Mouse (Mus musculus) adrenal gland, adult 2 months (tissue): ENCODE measurements at regions not wholly inside any gene's neighbourhood (a gene's known extent, or its start where the extent isn't known, plus 50 kb on each side); places are given as distances from the start of the nearest gene placed in this dataset.
A peak's percentile ranks its signal among the peaks of the same experiment; 100 is the strongest.

ENCODE experiments used
- DNase-seq: peaks from one replicate; pipeline ENCODE4 v3.0.0; 2021

DNA sequence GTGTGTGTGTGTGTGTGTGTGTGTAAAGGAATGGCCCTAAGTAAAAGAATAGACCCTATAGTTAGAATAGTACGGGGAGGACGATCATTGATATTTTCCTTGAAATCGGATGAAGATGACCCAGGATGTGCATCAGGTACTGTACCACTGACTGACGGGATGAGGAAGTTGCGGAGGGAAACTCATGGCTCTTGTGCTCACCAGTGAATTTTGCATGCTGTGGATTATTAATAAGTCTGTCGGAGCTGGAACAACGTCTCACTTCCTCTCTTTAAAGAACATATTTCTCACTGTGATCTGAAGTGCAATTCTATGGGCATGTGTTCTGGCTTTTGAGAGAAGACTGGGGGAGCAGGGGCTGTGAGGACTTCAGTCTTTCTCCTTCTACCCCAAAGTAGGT is 218.8 kb upstream of the Tbc1d5 start:
- no peak for DNase-seq

DNA sequence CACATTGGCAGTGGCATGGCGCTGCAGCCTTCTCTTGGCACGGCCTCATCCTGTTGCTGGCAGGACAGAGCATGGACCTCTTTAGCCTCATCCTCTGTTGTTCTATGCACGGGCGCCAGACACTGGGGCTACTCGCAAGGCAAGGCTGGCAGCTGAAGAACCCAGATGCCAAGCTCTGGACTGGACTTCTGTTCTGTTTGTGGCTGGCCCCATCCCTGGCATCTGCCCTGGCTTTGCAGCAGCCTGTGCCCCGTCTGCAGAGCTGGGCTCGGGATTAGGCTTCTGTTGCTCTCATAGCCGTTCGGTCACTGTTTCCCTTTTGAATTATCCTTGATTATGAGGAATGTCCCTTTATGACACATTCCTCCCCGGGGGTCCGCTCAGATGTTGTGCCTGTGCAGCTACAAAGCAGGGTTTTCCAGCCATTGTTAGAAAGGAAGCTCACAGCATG is 214.6 kb upstream of the Tbc1d5 start:
- no peak for DNase-seq

DNA sequence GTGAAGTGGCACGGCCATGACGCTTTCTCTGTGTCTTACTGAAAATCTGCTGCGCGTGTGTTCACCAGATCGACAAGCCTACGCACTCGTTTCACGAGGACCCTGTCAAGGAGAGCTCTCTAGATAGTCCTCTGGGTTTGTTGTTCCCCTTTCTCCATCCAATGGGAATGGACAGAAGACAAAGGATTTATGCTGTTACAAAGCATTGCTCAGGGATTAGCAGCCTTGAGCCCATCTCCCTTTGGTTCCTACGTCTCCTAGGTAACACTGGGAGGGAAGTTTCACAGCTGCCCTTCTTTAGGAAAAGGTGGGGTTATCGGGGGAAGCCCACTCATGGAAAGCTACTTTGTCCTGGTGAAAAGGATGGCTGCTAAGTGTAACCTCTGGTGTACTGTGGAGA is 212.7 kb upstream of the Tbc1d5 start:
- no peak for DNase-seq

DNA sequence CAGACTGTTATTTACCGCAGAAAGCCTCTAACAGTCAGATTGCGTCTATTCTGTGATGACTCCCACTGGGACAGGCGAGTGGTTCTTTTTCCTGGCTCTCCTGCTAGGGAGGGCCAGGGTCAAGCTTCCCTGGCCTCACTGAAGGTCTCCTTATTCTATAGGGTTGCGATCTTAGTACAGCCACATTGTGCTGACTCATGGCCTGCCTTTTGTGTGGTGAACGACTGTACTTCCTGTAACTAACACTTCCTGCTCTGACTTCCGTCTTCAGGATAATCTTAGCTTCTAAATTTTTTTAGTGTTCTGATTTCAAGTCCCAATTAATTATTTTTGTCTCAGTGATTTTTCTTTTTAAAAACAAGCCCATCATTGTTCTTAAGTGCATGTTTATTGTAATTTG is 203.4 kb upstream of the Tbc1d5 start:
- no peak for DNase-seq

DNA sequence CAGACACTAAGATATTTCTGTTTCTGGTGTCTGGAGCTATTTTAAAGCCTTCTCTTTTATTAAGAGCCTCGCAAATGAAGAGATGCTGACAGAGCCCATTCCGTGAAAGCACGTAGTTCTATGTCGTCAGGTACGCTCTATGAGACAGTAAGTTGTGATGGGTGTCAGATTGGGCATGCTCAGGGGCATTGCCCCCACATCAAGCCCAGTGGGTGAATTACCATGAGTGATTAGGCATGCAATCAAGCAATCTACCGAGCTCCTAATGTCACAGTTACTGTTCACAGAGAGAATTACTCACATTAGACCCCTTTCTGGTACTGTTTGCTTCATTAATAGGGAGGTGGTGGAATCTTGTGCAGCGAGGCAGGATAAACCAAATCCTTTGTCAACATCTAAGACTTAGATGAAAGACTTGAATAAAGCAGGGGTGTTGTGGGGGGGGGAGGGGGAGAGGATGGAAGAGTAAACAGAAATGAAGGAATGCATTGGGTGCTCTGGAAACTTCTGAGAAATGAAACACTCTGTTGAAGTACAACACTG is 192.9 kb upstream of the Tbc1d5 start:
- no peak for DNase-seq

DNA sequence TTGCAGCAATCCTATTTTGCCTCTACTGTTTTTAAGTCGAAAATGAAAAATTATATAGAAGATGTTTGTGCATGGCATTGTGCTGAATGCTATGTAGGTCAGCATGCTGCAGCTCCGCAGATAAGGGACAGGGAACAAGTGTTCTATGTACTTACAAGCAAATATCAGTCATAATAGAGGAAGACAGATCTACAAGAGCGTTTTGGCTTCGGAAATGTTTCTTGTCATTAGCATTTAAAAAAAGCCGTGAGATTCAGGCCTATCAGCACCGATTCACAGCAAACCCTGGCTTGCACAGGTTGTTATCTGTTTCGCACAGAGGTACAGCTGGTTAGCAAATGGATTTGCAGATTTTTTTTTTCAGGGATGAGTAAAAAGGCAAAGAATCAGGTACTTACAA is 191.8 kb upstream of the Tbc1d5 start:
- DNase-seq: no peak

DNA sequence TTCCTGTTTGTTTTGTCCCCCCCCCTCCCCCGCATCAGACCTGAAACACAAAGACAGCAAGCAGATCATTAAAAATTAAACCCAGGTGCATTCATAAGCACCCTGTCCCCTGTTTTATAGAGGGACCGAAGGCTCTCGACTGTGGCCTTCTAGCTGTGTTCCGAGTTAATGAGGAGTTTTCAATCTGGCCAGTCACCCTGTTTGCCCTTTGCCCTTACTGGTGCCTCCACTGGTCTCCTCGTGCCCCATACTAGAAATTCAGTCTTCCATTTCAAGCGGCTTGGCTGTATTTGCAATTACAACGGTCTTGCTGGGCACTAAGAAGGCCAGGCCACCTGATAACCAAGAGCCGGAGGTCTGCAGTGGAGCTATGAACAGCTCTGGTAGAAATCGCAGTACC is 190.9 kb upstream of the Tbc1d5 start:
- DNase-seq: no peak

DNA sequence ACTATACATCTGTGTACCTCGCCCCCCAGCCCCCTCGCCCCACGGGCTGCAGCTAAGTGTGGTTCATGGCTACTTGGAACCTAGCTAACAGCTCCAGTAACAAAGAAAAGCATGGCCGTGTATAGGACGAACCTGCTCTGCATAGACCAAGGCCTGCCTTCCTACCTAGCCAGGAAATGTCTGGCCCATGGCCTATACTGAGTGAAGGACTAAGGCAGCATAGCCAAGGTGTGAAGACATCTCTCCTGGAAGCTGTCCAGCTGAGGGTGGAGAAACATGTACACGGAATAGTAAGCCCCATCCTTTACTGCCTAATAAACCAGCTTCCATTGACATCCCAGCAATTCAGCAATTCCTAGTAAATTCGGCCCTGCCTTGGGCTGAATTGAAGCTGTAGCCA is 183.6 kb upstream of the Tbc1d5 start:
- no peak for DNase-seq

DNA sequence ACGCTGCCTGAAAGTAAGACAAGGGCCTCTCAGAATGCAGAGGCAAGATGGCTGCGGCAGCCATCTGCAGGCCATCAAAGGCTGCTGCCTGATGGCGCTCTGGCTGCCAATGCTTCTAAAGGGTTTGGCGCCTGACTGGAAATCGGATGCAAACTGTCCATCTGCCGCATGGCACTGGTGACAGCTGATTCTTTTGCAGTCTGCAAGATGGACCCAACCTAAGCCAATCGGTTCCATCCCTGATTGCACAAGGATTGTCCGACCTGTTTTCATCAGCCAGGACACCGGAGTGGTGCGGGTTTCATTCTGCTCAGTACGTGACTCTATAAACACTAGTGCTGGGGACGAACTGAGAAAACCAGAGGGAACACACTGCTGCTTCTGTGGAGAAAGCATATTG is 183.1 kb upstream of the Tbc1d5 start:
- no peak for DNase-seq

DNA sequence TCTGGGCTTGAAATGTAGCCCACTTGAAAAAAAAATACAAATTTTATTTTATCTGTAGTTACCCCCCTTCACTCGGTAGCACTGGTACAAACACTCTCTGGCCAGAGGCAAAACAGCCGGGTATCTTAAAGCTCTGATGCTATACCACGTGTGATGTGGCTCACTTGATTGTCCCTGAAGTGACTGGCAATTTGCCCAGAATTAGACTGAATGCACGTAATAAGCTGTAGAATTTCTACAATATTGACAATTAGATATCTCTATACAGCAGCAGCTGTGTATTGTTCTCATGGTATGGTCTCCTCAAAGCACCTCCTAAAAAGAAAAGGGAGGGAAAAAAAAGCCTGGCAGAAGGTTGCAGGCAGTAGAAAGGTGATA is 179.2 kb upstream of the Tbc1d5 start:
- no peak for DNase-seq

DNA sequence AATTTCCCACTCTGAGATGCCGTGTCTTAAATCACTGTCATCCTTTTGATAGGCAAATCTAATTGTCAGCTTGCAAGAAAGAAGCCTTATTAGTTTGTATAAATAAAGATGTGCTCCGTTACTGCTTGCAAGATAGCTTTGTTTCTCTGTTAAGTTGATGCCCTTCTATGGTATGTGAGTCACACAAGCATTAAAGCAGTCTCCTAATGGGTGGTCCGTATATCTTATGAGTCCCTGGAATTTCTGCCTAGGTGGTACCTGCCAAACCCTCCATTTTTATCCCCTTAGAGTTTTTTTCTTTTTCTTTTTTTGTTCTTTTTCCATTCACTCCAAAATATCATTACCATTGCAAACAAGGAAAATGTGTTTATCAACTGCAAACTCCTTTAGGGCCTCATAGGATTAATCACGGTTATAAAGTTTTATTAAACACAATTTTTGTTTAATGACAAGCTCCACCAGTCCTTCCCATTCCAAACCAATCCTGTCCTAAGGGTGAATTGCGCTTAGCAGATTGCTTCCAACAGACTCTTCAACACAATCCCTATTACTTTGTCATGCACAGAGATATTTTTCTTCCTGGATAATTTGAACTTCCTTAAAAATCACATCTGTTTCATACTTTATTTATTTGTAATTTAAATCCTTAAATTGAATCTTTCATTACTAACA is 178.7 kb upstream of the Tbc1d5 start:
- no peak for DNase-seq

DNA sequence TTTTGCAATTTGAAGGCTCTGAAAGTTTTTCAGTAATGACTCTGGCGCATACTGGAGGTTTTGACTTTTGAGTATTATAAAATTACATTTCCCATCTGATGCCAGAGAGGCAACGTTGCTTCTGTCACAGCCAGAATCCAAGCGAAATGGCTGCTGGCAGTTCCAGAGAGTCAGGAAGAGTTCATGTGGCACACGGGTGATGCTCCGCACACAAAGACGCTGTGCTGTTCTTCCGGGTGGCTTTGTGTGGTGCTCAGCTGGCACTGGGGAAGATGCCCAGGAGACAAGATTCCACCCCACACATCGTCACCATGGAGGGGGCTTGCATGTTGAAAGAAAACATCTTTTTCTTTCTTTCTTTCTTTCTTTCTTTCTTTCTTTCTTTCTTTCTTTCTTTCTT is 177.3 kb upstream of the Tbc1d5 start:
- DNase-seq: no peak

DNA sequence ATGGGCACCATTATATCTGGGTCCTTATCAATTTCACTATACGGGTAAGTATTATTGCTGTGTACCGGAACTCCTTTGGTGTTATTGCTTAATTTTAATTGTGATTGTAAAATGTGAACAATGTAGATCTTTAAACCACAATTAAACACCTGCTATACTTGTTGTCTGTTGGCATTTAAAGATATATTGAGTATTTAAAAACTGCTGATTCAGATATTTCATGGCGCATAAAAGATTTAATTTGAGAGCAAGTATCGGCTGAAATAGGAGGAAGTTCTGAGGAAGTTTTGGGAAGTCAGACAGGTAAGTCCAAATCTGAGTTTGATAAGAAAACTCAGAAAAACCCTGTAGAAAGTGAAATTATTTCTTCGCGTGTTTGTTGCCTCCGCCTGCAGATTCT is 142.7 kb upstream of the Tbc1d5 start:
- DNase-seq: no peak

DNA sequence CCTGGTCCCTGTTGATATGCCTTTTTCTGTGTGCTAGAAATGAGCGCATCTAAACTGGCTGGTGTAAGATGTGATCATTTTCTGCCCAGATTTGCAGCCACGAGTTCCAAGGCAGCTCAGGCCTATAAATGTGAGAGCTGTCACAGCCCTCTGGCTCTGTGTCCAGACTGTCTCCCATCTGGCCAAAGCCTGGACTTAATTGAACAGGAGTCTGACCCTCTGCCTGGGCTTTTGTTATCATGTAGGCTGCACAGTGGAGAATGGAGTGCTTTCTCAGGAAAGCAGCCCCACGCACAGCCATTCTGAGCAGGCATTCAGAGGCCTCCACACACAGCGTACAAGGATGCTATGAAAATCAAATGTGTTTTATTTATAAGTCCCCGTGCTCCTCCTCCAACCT is 141.9 kb upstream of the Tbc1d5 start:
- DNase-seq: no peak

DNA sequence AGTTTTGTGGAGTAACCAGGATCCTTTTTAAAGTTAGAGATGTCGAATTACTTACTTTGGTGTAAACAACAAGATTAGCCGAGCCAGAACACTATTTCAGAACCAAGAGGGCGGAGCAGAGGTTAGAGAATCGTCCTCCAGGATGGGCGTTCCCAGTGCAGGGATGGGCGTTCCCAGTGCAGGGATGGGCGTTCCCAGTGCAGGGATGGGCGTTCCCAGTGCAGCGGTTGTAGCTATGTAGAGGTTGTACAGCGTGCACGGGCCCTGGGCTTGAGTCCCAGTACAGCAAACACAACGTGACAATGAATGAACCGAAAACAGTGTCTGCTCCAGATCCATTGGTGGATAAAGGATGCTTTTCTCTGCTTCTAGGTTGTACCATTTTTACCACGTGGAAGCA is 125.8 kb upstream of the Tbc1d5 start:
- DNase-seq: no peak

DNA sequence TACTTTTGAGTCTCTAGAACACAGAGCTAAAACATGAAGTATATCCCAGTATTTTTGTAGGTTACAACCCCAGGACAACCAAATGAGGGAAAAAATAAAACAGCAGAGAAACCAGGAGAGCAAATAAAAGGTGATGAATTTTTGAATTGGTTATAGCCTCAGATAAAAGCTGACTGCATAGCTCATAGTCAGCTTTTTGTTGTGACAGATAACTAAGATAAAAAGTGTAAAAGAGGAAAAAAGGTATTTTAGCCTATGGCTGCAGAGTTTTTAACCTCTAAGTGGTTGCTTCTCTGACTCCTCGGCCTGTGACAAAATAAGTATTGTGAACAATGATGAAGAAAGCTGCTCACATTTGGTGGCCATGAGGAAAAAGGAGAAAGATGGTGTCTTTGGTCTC is 111.6 kb upstream of the Tbc1d5 start:
- no peak for DNase-seq

DNA sequence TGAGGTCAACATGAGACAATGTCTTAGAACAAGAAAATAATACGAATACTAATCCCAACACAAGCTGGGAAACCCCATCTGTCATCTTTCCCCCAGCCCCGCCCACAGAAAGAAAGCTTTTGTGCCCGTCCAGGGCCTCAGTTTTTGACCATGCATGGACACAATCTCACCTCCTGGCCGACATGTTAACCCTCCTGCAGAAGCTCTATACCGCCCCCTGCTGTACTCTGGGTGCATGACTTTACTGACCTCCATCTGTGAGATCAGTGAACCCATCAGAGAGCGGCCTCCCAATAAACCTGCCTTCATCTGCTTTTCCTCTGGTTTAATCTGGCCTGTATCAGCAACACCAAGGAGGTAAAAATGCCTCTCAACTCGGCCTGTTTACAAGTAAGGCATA is 109.6 kb upstream of the Tbc1d5 start:
- DNase-seq: peak; percentile 76

DNA sequence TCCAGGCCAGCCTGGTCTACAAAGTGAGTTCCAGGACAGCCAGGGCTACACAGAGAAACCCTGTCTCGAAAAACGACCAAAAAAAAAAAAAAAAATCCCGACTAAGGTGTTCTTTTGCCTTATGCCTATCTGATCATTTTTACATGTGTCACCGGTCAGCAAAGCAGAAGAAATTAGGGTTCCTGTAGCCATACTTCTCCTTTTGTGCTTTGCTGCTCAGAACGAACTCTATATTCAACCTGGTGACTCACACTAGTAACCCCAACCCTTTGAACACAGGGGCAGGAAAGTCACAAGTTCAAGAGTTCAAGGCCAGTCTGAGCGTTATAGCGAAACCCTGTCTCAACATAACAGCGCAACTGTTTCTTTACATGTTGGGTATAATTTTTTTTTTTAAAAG is 108.7 kb upstream of the Tbc1d5 start:
- DNase-seq: no peak

DNA sequence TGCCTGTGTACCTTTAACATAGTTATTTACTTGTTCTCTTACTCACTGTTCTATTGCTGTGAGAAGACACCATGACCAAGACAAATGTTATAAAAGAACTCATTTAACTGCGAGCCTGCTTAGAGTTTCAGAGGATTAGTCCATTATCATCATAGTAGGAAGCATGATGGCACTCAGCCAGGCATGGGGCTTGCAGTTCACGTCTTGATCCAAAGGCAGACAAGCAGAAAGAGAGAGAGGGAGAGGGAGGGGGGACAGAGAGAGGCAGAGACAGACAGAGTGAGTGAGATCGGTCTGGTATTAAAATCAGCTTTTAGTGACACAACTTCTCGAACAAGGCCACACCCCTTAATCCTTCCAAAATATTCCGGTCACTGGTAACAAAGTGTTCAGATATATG is 106.2 kb upstream of the Tbc1d5 start:
- DNase-seq: no peak

DNA sequence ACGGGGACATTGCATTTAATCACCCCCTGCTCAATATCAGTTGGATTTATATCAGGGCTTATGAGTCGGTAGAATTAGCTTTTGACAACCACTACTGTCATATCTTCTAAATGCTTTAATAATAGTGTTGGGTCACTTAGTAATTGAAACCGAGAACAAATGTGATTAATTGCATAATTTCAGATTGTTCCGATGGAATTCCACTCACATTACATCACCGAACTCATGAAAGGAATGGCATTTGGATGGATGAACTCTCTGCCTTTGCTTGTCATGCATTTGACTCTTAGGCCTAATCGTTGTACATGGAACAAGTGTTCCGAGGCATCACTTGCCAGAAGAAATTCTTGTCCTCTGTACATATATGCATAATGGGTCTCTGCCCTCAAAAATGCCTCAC is 99.6 kb upstream of the Tbc1d5 start:
- DNase-seq: no peak

DNA sequence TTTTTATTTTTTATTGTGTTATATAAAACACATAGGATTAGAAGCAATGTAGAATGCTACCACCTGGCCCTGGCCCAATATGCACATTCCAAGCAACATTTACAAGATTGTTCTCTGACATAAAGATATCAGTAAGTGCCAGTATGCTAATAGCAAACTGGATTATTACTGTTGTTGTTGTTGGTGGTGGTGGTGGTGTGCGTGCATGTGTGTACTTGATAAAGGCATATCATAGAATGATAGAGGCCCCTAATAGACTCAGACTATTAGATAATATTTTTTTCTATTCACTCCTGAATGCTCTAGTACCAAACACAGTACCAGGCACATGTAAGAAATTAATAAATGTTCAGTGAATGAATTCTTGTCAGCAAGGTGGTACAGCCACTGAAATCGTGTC is 98.9 kb upstream of the Tbc1d5 start:
- no peak for DNase-seq

DNA sequence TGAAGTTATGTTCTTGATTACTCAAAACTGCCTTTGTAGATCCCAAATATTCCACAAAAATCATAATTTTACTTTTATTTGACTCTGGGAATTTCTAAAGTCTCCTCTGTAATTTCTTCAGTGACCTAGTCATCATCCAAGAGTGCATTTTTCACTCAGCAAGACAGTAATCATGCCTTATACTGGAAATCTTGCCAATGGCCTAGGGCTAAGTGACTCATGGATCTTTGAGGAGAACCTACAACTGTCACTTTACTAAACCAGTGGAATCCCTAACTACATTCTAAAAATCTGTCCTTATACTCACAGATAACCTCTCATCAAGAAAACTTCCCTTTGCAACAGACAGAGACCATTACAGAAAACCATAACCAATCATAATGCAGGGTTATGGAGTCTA is 98.0 kb upstream of the Tbc1d5 start:
- no peak for DNase-seq

DNA sequence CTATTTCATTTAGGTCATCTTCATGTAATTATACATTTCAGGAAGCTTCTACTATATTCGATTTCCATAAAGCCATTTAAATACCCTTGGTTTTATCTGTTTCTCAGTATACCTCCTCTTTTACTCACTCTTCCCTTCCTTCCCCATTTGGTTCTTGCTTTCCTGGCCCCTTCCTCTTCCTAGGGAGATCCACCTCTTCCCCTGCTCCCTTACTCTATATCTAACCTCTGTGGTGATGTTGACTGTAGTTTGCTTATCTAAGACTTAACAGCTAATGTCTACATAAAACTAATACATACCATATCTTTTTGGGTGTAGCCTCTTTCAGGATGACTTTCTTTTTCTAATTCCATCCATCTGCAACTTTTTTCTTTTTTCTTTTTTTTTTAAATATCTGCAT is 92.9 kb upstream of the Tbc1d5 start:
- no peak for DNase-seq

DNA sequence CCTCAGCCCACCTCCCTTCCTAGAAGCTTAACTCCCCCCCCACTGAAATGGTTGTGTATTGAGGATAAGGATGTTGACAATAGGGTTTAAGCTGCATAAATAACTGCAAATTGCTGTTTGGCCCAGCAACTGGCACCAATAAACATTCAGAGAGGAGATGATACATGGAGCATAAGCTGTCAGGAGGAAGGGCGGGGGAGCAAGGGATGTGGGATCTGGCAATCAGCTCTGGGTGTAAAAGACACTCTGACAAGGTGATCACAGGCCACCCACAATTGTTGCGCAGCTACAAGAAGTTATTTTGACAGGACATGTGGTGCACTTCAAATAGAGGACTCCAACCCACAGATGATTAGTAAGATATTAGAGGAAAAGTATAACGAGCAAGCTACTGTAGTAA is 83.8 kb upstream of the Tbc1d5 start:
- no peak for DNase-seq

DNA sequence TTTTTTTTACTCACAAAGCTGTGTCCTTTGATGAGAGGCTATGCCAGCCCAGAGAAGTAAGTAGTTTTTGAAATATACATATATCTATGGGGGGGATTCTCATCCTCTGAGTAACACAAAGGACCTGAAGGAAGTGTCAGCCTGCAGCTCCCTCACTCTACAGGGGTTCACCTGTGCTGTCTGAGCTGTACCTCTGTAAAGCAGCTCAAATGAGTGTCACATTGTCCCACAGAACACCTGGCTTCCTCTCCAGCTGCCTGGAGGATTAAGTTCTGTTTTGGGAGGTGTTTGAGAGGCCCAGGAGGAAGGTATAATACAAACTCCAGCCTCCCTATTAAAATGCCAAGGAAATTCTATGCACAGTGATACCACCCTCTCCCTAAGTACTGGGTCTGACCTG is 83.3 kb upstream of the Tbc1d5 start:
- no peak for DNase-seq
